Mouse (Mus musculus): Measurements from ENCODE around the gene Rapgef6. TPM values are rescaled to one million over a fixed set of nuclear protein-coding genes. Genes with fewer than 3 reads are reported as not detected.

The Rapgef6 gene
- polyA plus RNA-seq, 1 experiment from 2014 or later = 38.5 TPM

DNA sequence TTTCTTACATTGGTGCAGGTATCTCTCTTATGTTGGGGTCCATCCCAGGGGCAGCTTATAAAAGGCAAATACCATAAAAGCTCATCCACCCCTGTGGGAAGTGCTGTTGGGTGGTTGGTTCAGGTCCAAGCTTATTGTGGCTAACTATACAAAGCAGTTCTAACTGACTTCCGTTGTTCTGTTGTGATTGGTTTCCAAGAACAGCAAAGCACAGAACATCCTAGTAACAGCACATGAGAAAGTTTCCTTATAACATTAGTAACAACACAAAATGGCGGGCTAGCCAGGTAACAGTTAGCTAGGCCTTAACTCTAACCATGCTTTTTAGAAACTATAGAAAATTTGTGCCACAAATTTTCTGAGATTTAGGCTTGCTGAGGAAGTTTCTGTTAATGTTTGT is 185.5 kb downstream of the Rapgef6 start:
- 95% methylated on average over 2 of the region's 2 CpGs for WGBS
- Histone ChIP-seq H3K9ac (replicated peaks; ENCODE audit: low read length) (no peak overlapping the region), H3K9me3 (ENCODE audit: control insufficient read depth, low read length) (no peaks in the 10 kb centered on the region), H3K4me1 (ENCODE audit: control insufficient read depth, insufficient read depth, low read length) (no peaks in the 10 kb centered on the region), H3K27ac (replicated peaks; ENCODE audit: low read depth, low read length) (no peak overlapping the region), H3K27me3 (ENCODE audit: control insufficient read depth, insufficient read depth, low read length) (no peaks in the 10 kb centered on the region), H3K4me2 (ENCODE audit: low read length) (no peak overlapping the region), H3K4me3 (replicated peaks; ENCODE audit: low read depth, low read length) (no peak overlapping the region), H3K36me3 (ENCODE audit: control insufficient read depth, insufficient read depth, low read length) (peaks cover 10% of the 10 kb centered on the region; the same call in 1 of the 2 replicates)
- DNase-seq = no peak
- ATAC-seq (ENCODE audit: low FRiP score, low TSS enrichment) = no peak

DNA sequence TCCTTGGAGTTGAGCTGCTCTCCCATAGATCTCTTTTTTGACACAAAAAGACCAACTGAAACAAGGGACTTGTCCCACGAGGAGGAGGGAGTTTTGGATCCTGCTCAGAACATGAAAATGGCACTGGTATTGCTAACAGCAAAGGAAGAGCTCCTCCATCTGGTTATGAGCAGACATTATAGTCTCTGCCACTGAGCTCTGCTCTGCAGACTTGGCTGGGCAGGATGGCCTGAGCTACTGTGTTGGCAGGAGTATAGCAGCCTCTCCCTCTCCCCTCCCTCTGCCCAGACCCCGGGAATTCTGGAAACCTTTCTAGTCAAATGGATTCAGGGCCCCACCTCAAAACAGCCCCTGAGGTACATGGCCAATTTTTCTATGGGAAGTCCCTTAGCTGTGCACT is 187.0 kb downstream of the Rapgef6 start:
- 77% methylated on average over 2 of the region's 2 CpGs for WGBS
- no peak overlapping the region for H3K4me2 ChIP-seq (ENCODE audit: low read length)
- no peak overlapping the region for H3K4me3 ChIP-seq (replicated peaks; ENCODE audit: low read depth, low read length)
- H3K4me1 ChIP-seq (ENCODE audit: control insufficient read depth, insufficient read depth, low read length) = no peaks in the 10 kb centered on the region
- no peak for DNase-seq
- H3K36me3 ChIP-seq (ENCODE audit: control insufficient read depth, insufficient read depth, low read length) = peaks cover 10% of the 10 kb centered on the region; the same call in 1 of the 2 replicates
- H3K9me3 ChIP-seq (ENCODE audit: control insufficient read depth, low read length) = no peaks in the 10 kb centered on the region
- ATAC-seq (ENCODE audit: low FRiP score, low TSS enrichment) = no peak
- no peak overlapping the region for H3K9ac ChIP-seq (replicated peaks; ENCODE audit: low read length)
- H3K27ac ChIP-seq (replicated peaks; ENCODE audit: low read depth, low read length) = no peak overlapping the region
- H3K27me3 ChIP-seq (ENCODE audit: control insufficient read depth, insufficient read depth, low read length) = no peaks in the 10 kb centered on the region

DNA sequence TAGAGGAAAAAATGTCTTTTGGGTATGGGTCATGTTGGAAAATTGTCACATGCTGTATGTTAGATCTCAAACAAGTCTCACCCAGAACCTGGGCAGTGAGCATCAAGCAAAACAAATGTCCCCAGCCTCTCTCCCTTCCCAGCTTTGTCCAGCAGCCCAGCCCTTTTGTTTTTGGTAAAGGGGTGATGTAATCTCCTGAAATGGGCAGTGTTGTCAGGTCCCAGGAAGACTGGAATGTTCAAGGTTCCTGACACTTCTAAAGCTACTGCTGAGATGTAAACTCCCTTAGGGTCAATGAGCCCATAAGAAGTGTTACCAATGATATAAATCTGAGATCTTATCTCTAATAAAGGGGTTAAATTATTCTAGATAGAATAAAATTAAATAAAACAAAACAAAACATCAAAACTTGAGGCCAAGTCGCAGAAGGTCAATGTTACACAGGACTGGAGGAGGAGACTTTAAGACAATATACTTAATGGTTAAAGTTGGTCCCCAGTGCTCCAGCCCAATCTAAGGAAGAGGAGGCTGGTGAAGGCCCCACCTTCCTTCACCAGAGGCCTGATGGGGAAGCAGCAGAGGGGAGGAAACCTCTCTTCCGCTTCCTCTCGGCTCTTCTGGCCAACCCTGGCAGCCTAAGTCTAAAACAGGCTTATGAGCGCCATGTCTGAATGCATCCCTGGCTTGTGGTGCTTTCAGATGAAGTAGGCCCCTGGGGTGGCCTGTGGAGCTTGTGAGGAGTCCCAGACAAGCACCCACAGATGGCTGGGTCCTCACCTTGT is 188.1 kb downstream of the Rapgef6 start:
- H3K27ac ChIP-seq (replicated peaks; ENCODE audit: low read depth, low read length) = no peak overlapping the region
- no peaks in the 10 kb centered on the region; the same call in 1 of the 2 replicates for H3K9me3 ChIP-seq (ENCODE audit: control insufficient read depth, low read length)
- WGBS = 85% methylated on average over 4 of the region's 4 CpGs
- H3K36me3 ChIP-seq (ENCODE audit: control insufficient read depth, insufficient read depth, low read length) = peaks cover 15% of the 10 kb centered on the region
- no peak overlapping the region for H3K4me2 ChIP-seq (ENCODE audit: low read length)
- H3K4me3 ChIP-seq (replicated peaks; ENCODE audit: low read depth, low read length) = no peak overlapping the region
- DNase-seq = no peak
- H3K27me3 ChIP-seq (ENCODE audit: control insufficient read depth, insufficient read depth, low read length) = no peaks in the 10 kb centered on the region
- no peak for ATAC-seq (ENCODE audit: low FRiP score, low TSS enrichment)
- H3K4me1 ChIP-seq (ENCODE audit: control insufficient read depth, insufficient read depth, low read length) = no peaks in the 10 kb centered on the region
- H3K9ac ChIP-seq (replicated peaks; ENCODE audit: low read length) = no peak overlapping the region

DNA sequence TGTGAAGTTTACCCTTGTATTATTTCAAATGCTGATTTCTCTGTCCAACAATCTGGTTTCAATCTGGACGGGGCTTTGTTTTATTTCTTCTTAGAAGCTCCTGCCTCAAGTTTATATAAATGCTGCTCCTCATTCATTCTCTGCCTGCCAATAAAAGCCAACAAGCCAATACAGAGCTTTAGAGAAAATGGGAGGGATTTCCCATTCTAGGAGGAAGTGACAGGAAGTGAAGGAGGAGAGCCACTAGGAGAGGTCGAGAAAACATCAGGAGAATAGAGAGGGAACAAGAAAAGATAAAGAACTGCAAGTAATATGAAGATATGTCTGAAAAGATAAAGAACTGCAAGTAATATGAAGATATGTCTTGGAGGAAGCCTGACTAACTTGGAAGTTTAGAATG is 190.2 kb downstream of the Rapgef6 start:
- no peak overlapping the region for H3K4me2 ChIP-seq (ENCODE audit: low read length)
- H3K27me3 ChIP-seq (ENCODE audit: control insufficient read depth, insufficient read depth, low read length) = no peaks in the 10 kb centered on the region
- H3K4me3 ChIP-seq (replicated peaks; ENCODE audit: low read depth, low read length) = no peak overlapping the region
- no peaks in the 10 kb centered on the region for H3K4me1 ChIP-seq (ENCODE audit: control insufficient read depth, insufficient read depth, low read length)
- no peak for DNase-seq
- H3K9ac ChIP-seq (replicated peaks; ENCODE audit: low read length) = no peak overlapping the region
- WGBS = 86% methylated on average over 2 of the region's 2 CpGs
- H3K36me3 ChIP-seq (ENCODE audit: control insufficient read depth, insufficient read depth, low read length) = peaks cover 30% of the 10 kb centered on the region
- no peak overlapping the region for H3K27ac ChIP-seq (replicated peaks; ENCODE audit: low read depth, low read length)
- no peaks in the 10 kb centered on the region; the same call in 1 of the 2 replicates for H3K9me3 ChIP-seq (ENCODE audit: control insufficient read depth, low read length)
- no peak for ATAC-seq (ENCODE audit: low FRiP score, low TSS enrichment)

DNA sequence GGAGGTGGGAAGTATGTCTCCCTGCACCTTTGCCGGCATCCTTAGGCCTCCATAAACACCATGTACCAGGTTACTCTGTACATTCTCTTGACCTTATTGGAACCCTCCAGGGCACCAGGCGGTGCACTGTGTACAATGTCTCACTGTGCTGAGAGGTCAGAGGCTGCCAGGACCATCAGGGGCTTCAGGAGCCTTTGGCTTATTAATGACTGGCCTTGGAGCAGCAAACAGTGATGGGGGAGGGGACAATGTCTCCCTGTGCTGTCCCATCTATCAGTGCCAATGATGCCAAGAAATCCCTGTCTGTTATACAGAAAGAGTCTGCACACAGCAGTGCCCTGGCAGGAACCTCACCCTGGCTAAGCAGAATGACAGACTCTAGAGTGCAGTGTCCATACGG is 195.2 kb downstream of the Rapgef6 start:
- H3K36me3 ChIP-seq (ENCODE audit: control insufficient read depth, insufficient read depth, low read length) = peaks cover 61% of the 10 kb centered on the region
- 89% methylated on average over 3 of the region's 3 CpGs for WGBS
- no peak overlapping the region for H3K4me2 ChIP-seq (ENCODE audit: low read length)
- H3K4me1 ChIP-seq (ENCODE audit: control insufficient read depth, insufficient read depth, low read length) = no peaks in the 10 kb centered on the region
- no peak overlapping the region for H3K4me3 ChIP-seq (replicated peaks; ENCODE audit: low read depth, low read length)
- no peaks in the 10 kb centered on the region; the same call in 1 of the 2 replicates for H3K9me3 ChIP-seq (ENCODE audit: control insufficient read depth, low read length)
- H3K9ac ChIP-seq (replicated peaks; ENCODE audit: low read length) = no peak overlapping the region
- H3K27ac ChIP-seq (replicated peaks; ENCODE audit: low read depth, low read length) = peak overlapping the region; percentile 38; the same call in 1 of the 2 replicates
- DNase-seq (no peak), ATAC-seq (ENCODE audit: low FRiP score, low TSS enrichment) (no peak)
- no peaks in the 10 kb centered on the region for H3K27me3 ChIP-seq (ENCODE audit: control insufficient read depth, insufficient read depth, low read length)

DNA sequence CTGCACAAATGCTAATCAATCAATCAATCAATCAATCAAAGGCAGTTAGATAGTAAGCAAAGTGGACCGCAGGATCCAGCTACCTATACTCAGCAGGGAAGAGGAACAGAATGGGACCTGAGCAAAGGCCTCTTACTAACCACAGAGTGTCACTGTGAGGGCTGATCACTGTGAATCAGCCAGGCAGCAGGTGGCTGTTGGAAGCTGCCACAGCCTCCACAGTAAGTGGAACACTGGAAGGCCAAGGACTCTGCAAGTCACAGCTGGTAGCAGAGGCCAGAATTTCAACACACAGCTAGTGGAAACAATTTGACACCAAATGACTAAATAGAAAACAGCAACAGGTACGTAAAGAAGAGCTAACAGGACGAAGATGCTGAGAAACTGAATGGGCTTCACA is 196.0 kb downstream of the Rapgef6 start:
- no peak for ATAC-seq (ENCODE audit: low FRiP score, low TSS enrichment)
- peak overlapping the region; percentile 38; the same call in 1 of the 2 replicates for H3K27ac ChIP-seq (replicated peaks; ENCODE audit: low read depth, low read length)

DNA sequence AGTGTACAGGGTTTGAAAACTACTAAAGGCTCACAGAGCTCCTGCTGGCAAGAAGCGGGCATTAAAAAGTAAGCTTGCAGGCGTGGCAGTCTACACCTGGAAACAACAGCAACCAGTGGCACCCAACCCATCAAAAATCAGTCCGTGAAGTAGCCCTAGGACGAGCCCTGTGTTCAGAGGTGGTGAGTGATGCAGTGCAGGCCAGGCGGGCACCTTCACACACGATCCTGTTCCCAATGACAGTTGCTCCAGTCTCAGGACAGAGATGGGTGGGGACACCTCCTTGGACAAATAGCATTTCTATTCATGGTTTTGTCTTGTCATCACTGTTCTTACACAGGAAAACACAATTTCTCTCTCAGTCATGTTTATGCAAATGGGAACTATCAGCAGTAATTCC is 199.4 kb downstream of the Rapgef6 start:
- WGBS = 94% methylated on average over 6 of the region's 6 CpGs
- no peak overlapping the region for H3K4me2 ChIP-seq (ENCODE audit: low read length)
- DNase-seq = no peak
- ATAC-seq (ENCODE audit: low FRiP score, low TSS enrichment) = no peak
- H3K4me1 ChIP-seq (ENCODE audit: control insufficient read depth, insufficient read depth, low read length) = peaks cover 4% of the 10 kb centered on the region; the same call in 1 of the 2 replicates
- no peak overlapping the region for H3K9ac ChIP-seq (replicated peaks; ENCODE audit: low read length)
- no peak overlapping the region for H3K27ac ChIP-seq (replicated peaks; ENCODE audit: low read depth, low read length)
- H3K4me3 ChIP-seq (replicated peaks; ENCODE audit: low read depth, low read length) = no peak overlapping the region
- no peaks in the 10 kb centered on the region for H3K27me3 ChIP-seq (ENCODE audit: control insufficient read depth, insufficient read depth, low read length)
- H3K36me3 ChIP-seq (ENCODE audit: control insufficient read depth, insufficient read depth, low read length) = peaks cover 59% of the 10 kb centered on the region
- H3K9me3 ChIP-seq (ENCODE audit: control insufficient read depth, low read length) = no peaks in the 10 kb centered on the region

More for the DNA sequence above, 196.0 kb downstream of the Rapgef6 start:
- no peak for DNase-seq
- no peaks in the 10 kb centered on the region for H3K4me1 ChIP-seq (ENCODE audit: control insufficient read depth, insufficient read depth, low read length)
- no peaks in the 10 kb centered on the region for H3K27me3 ChIP-seq (ENCODE audit: control insufficient read depth, insufficient read depth, low read length)
- H3K36me3 ChIP-seq (ENCODE audit: control insufficient read depth, insufficient read depth, low read length) = peaks cover 68% of the 10 kb centered on the region
- no peak overlapping the region for H3K9ac ChIP-seq (replicated peaks; ENCODE audit: low read length)
- no peaks in the 10 kb centered on the region; the same call in 1 of the 2 replicates for H3K9me3 ChIP-seq (ENCODE audit: control insufficient read depth, low read length)
- H3K4me3 ChIP-seq (replicated peaks; ENCODE audit: low read depth, low read length) = no peak overlapping the region
- H3K4me2 ChIP-seq (ENCODE audit: low read length) = no peak overlapping the region
- 90% methylated on average over 3 of the region's 3 CpGs for WGBS

DNA sequence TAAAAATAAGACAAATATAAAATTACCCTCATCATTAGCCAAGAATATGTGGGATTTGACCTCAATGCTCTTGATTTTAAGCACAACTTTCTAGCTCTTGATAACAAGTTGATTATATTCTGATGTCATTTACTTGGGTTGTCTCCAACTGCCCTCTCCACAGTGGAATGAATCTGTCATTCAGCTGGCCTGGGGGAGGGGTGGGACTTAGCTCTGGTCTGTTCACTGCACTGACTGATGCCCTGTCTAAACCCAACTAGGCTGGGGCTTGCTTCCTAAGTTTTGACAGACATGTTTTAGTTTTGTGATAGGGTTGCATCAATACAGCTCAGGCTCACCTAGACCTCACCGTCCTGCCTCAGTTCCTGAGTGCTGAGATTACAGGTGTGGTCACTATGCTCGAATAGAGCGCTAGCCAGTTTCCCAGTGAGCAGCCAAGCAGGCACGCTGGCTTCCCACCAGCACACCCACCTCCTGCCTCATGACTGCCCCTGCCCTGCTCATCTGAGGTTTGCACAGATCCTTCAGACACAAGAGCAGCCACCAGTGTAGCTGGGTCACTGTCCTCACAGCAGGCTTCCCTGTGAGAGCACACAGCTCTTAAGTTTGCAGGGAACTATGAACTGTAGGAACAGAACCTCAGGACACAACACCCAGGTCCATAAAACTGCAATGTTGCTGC is 201.8 kb downstream of the Rapgef6 start:
- peaks cover 4% of the 10 kb centered on the region; the same call in 1 of the 2 replicates for H3K4me1 ChIP-seq (ENCODE audit: control insufficient read depth, insufficient read depth, low read length)
- H3K4me2 ChIP-seq (ENCODE audit: low read length) = no peak overlapping the region
- H3K9ac ChIP-seq (replicated peaks; ENCODE audit: low read length) = no peak overlapping the region
- DNase-seq = peak; percentile 66
- no peak overlapping the region for H3K27ac ChIP-seq (replicated peaks; ENCODE audit: low read depth, low read length)
- H3K27me3 ChIP-seq (ENCODE audit: control insufficient read depth, insufficient read depth, low read length) = no peaks in the 10 kb centered on the region
- H3K4me3 ChIP-seq (replicated peaks; ENCODE audit: low read depth, low read length) = no peak overlapping the region
- WGBS = 81% methylated on average over 4 of the region's 4 CpGs
- ATAC-seq (ENCODE audit: low FRiP score, low TSS enrichment) = peak; percentile 37; the same call in 1 of the 2 replicates
- peaks cover 51% of the 10 kb centered on the region for H3K36me3 ChIP-seq (ENCODE audit: control insufficient read depth, insufficient read depth, low read length)
- H3K9me3 ChIP-seq (ENCODE audit: control insufficient read depth, low read length) = no peaks in the 10 kb centered on the region
